Comparison of ENCODE assay signal across 8 mouse cellular contexts in genomic region chr4:43579256-43579655, GRCm38 (mm10). TPM values are rescaled to one million over a fixed set of nuclear protein-coding genes. Genes with fewer than 3 reads are reported as not detected.
DNase-seq lines count a peak whose midpoint lies in the region; ATAC-seq and TF ChIP-seq lines count a peak whose summit lies in the region.

No protein-coding gene starts in this region.

- no peak for TF ChIP-seq POLR2A in ES-Bruce4 (IDR thresholded peaks at IDR 0.05; ENCODE audit: insufficient read depth, low read length)

- 3% methylated on average over 10 of the region's 10 CpGs for WGBS in heart, embryonic 12.5 days
- 6% methylated on average over 10 of the region's 10 CpGs for WGBS in forebrain, embryonic 14.5 days
- WGBS in liver, embryonic 14.5 days (ENCODE audit: insufficient replicate concordance) = 6% methylated on average over 10 of the region's 10 CpGs

- H3K4me3 ChIP-seq in heart, embryonic 12.5 days = peak overlapping the region; percentile 95
- H3K4me3 ChIP-seq in ES-Bruce4 (ENCODE audit: low read depth, low read length) = peak overlapping the region; percentile 91
- H3K4me3 ChIP-seq in forebrain, embryonic 14.5 days (ENCODE audit: low read depth, low read length) = peak overlapping the region; percentile 89
- peak overlapping the region; percentile 83 for H3K4me3 ChIP-seq in liver, embryonic 14.5 days (ENCODE audit: insufficient read depth in 1 of 2, low read depth in 2 of 2, low read length in 2 of 2)

- peaks cover 50% of the 10 kb centered on the region for H3K36me3 ChIP-seq in heart, embryonic 12.5 days
- peaks cover 7% of the 10 kb centered on the region for H3K36me3 ChIP-seq in ES-Bruce4 (ENCODE audit: control insufficient read depth, insufficient read depth, low read length, poor library complexity, severe bottlenecking)
- peaks cover 40% of the 10 kb centered on the region for H3K36me3 ChIP-seq in forebrain, embryonic 14.5 days (ENCODE audit: control insufficient read depth, insufficient read depth, low read length)
- H3K36me3 ChIP-seq in liver, embryonic 14.5 days (replicated peaks; ENCODE audit: control insufficient read depth, insufficient read depth, low read depth) = peaks cover 27% of the 10 kb centered on the region

- H3K9ac ChIP-seq in heart, embryonic 12.5 days = peak overlapping the region; percentile 92
- peak overlapping the region; percentile 75 for H3K9ac ChIP-seq in ES-Bruce4 (ENCODE audit: low read depth, poor library complexity, severe bottlenecking)
- H3K9ac ChIP-seq in forebrain, embryonic 14.5 days (ENCODE audit: low read length) = peak overlapping the region; percentile 87
- peak overlapping the region; percentile 90 for H3K9ac ChIP-seq in liver, embryonic 14.5 days (replicated peaks)

- no peak for ATAC-seq in heart, embryonic 12.5 days (ENCODE audit: insufficient number of reproducible peaks, low FRiP score)
- no peak for ATAC-seq in forebrain, embryonic 14.5 days
- no peak for ATAC-seq in liver, embryonic 14.5 days (ENCODE audit: insufficient read depth)

- peak overlapping the region; percentile 99 for H3K4me2 ChIP-seq in heart, embryonic 12.5 days
- H3K4me2 ChIP-seq in forebrain, embryonic 14.5 days (ENCODE audit: low read length) = peak overlapping the region; percentile 98
- peak overlapping the region; percentile 92 for H3K4me2 ChIP-seq in liver, embryonic 14.5 days (ENCODE audit: low read depth)

- H3K27me3 ChIP-seq in heart, embryonic 12.5 days (replicated peaks) = no peaks in the 10 kb centered on the region
- no peaks in the 10 kb centered on the region for H3K27me3 ChIP-seq in ES-Bruce4 (ENCODE audit: control insufficient read depth, insufficient read depth, low read length, poor library complexity, severe bottlenecking)
- H3K27me3 ChIP-seq in forebrain, embryonic 14.5 days (replicated peaks; ENCODE audit: control insufficient read depth, insufficient read depth, low read length) = no peaks in the 10 kb centered on the region
- no peaks in the 10 kb centered on the region for H3K27me3 ChIP-seq in liver, embryonic 14.5 days (ENCODE audit: control insufficient read depth, insufficient read depth, low read length)

- peak overlapping the region; percentile 91; the same call in 1 of the 2 replicates for H3K27ac ChIP-seq in heart, embryonic 12.5 days (ENCODE audit: poor library complexity, severe bottlenecking)
- no peak overlapping the region for H3K27ac ChIP-seq in ES-Bruce4 (ENCODE audit: insufficient read depth, low read length)
- H3K27ac ChIP-seq in forebrain, embryonic 14.5 days (ENCODE audit: low read depth, low read length) = peak overlapping the region; percentile 62
- H3K27ac ChIP-seq in liver, embryonic 14.5 days = peak overlapping the region; percentile 88

- TF ChIP-seq EP300 in ES-Bruce4 (IDR thresholded peaks at IDR 0.05; ENCODE audit: insufficient read depth, low read depth, low read length) = no peak
- TF ChIP-seq EP300 in liver, embryonic 14.5 days (IDR thresholded peaks at IDR 0.05; ENCODE audit: low read depth) = no peak

- H3K9me3 ChIP-seq in heart, embryonic 12.5 days (replicated peaks) = no peaks in the 10 kb centered on the region
- no peaks in the 10 kb centered on the region for H3K9me3 ChIP-seq in ES-Bruce4 (replicated peaks; ENCODE audit: control insufficient read depth, insufficient read depth, low read length, poor library complexity, severe bottlenecking)
- no peaks in the 10 kb centered on the region for H3K9me3 ChIP-seq in forebrain, embryonic 14.5 days (replicated peaks; ENCODE audit: control insufficient read depth, low read length)
- H3K9me3 ChIP-seq in liver, embryonic 14.5 days (ENCODE audit: control insufficient read depth, low read length) = no peaks in the 10 kb centered on the region

- H3K4me1 ChIP-seq in heart, embryonic 12.5 days (replicated peaks) = peaks cover 41% of the 10 kb centered on the region
- peaks cover 3% of the 10 kb centered on the region for H3K4me1 ChIP-seq in ES-Bruce4 (ENCODE audit: control insufficient read depth, insufficient read depth, low read length)
- H3K4me1 ChIP-seq in forebrain, embryonic 14.5 days (ENCODE audit: control insufficient read depth, insufficient read depth, low read length) = peaks cover 37% of the 10 kb centered on the region
- H3K4me1 ChIP-seq in liver, embryonic 14.5 days (replicated peaks; ENCODE audit: control insufficient read depth in 2 of 2, insufficient read depth in 2 of 2, low read length in 1 of 2) = peaks cover 11 to 20% of the 10 kb centered on the region in 2 experiments

- no peak for DNase-seq in heart, postnatal 4 days
- DNase-seq in forebrain, embryonic 14.5 days (ENCODE audit: low spot score) = no peak
- DNase-seq in liver, embryonic 14.5 days (ENCODE audit: low read depth in 3 of 3, low spot score in 3 of 3) = no peak
- no peak for DNase-seq in adrenal gland, postnatal 10 days
- DNase-seq in testis, postnatal 14 days (ENCODE audit: low spot score) = no peak
- no peak for DNase-seq in lung, postnatal 4 days

- no peak for TF ChIP-seq CTCF in ES-Bruce4 (IDR thresholded peaks at IDR 0.05; ENCODE audit: low read depth, low read length)
- TF ChIP-seq CTCF in liver, embryonic 14.5 days (IDR thresholded peaks at IDR 0.05; ENCODE audit: low read depth) = no peak

RNA-seq across cellular contexts. Expression of gene Gba2, which starts 0.6 kb away (rescaled TPM):
- 25.5 and 25.8 TPM in 2 replicates for polyA plus RNA-seq in heart, embryonic 12.5 days (2016; fragmentation: Nextera tagmentation; extraction: Ambion mirVana)
- 10 to 100 TPM; 17.7 to 17.8 TPM for total RNA-seq in heart, postnatal 4 days (2021)
- 6.6 and 8.9 TPM in 2 replicates for polyA plus RNA-seq in ES-Bruce4 (2011; ENCODE audit: insufficient read depth, insufficient read length, low read depth, missing spikeins)
- 39.2 and 42.3 TPM in 2 replicates for polyA plus RNA-seq in forebrain, embryonic 14.5 days (2014; fragmentation: Nextera tagmentation; extraction: Ambion mirVana)
- 12.5 and 12.7 TPM in 2 replicates for polyA plus RNA-seq in liver, embryonic 14.5 days (2012; rRNA removed)
- 10.5 and 11.9 TPM in 2 replicates for polyA plus RNA-seq in liver, embryonic 14.5 days (2014; fragmentation: Nextera tagmentation; extraction: Ambion mirVana)
- total RNA-seq in adrenal gland, postnatal 10 days (2021) = 10 to 100 TPM; 10.5 to 15.4 TPM

RNA-seq across cellular contexts. Expression of gene Rgp1, which starts 0.7 kb away (rescaled TPM):
- 20.4 and 26.4 TPM in 2 replicates for polyA plus RNA-seq in heart, embryonic 12.5 days (2016; fragmentation: Nextera tagmentation; extraction: Ambion mirVana)
- 10 to 100 TPM; 38.6 to 39.1 TPM for total RNA-seq in heart, postnatal 4 days (2021)
- polyA plus RNA-seq in ES-Bruce4 (2011; ENCODE audit: insufficient read depth, insufficient read length, low read depth, missing spikeins) = 27.9 and 30.9 TPM in 2 replicates
- polyA plus RNA-seq in forebrain, embryonic 14.5 days (2014; fragmentation: Nextera tagmentation; extraction: Ambion mirVana) = 10.4 and 22.2 TPM in 2 replicates
- 13.4 and 15.1 TPM in 2 replicates for polyA plus RNA-seq in liver, embryonic 14.5 days (2012; rRNA removed)
- 11.0 and 11.4 TPM in 2 replicates for polyA plus RNA-seq in liver, embryonic 14.5 days (2014; fragmentation: Nextera tagmentation; extraction: Ambion mirVana)
- total RNA-seq in adrenal gland, postnatal 10 days (2021) = 10 to 100 TPM; 41.7 to 54.1 TPM

RNA-seq across cellular contexts. Expression of gene Msmp, which starts 5.0 kb away (rescaled TPM):
- 0.50 and 1.3 TPM in 2 replicates for polyA plus RNA-seq in heart, embryonic 12.5 days (2016; fragmentation: Nextera tagmentation; extraction: Ambion mirVana)
- under 1 TPM in 1 of 2 experiments, not detected in 1; 0.52 TPM for total RNA-seq in heart, postnatal 4 days (2021)
- not detected in 2 replicates for polyA plus RNA-seq in ES-Bruce4 (2011; ENCODE audit: insufficient read depth, insufficient read length, low read depth, missing spikeins)
- polyA plus RNA-seq in forebrain, embryonic 14.5 days (2014; fragmentation: Nextera tagmentation; extraction: Ambion mirVana) = 0.37 TPM in 1 of 2 replicates, not detected in the other
- not detected in 2 replicates for polyA plus RNA-seq in liver, embryonic 14.5 days (2012; rRNA removed)
- polyA plus RNA-seq in liver, embryonic 14.5 days (2014; fragmentation: Nextera tagmentation; extraction: Ambion mirVana) = not detected in 2 replicates
- 1 to 10 TPM; 1.8 to 1.9 TPM for total RNA-seq in adrenal gland, postnatal 10 days (2021)

RNA-seq across cellular contexts. Expression of gene Tln1, which starts 16.8 kb away (rescaled TPM):
- polyA plus RNA-seq in heart, embryonic 12.5 days (2016; fragmentation: Nextera tagmentation; extraction: Ambion mirVana) = 117 and 124 TPM in 2 replicates
- 100 to 1,000 TPM; 184 to 187 TPM for total RNA-seq in heart, postnatal 4 days (2021)
- 92.5 and 97.2 TPM in 2 replicates for polyA plus RNA-seq in ES-Bruce4 (2011; ENCODE audit: insufficient read depth, insufficient read length, low read depth, missing spikeins)
- 50.1 and 50.4 TPM in 2 replicates for polyA plus RNA-seq in forebrain, embryonic 14.5 days (2014; fragmentation: Nextera tagmentation; extraction: Ambion mirVana)
- 26.4 and 30.1 TPM in 2 replicates for polyA plus RNA-seq in liver, embryonic 14.5 days (2012; rRNA removed)
- polyA plus RNA-seq in liver, embryonic 14.5 days (2014; fragmentation: Nextera tagmentation; extraction: Ambion mirVana) = 39.3 and 39.7 TPM in 2 replicates
- total RNA-seq in adrenal gland, postnatal 10 days (2021) = 100 to 1,000 TPM; 171 to 192 TPM

RNA-seq across cellular contexts. Expression of gene Creb3, which starts 17.1 kb away (rescaled TPM):
- 57.2 and 61.2 TPM in 2 replicates for polyA plus RNA-seq in heart, embryonic 12.5 days (2016; fragmentation: Nextera tagmentation; extraction: Ambion mirVana)
- total RNA-seq in heart, postnatal 4 days (2021) = 10 to 100 TPM; 53.2 to 53.4 TPM
- polyA plus RNA-seq in ES-Bruce4 (2011; ENCODE audit: insufficient read depth, insufficient read length, low read depth, missing spikeins) = 24.0 and 24.4 TPM in 2 replicates
- 88.3 and 88.4 TPM in 2 replicates for polyA plus RNA-seq in forebrain, embryonic 14.5 days (2014; fragmentation: Nextera tagmentation; extraction: Ambion mirVana)
- polyA plus RNA-seq in liver, embryonic 14.5 days (2012; rRNA removed) = 9.6 and 10.9 TPM in 2 replicates
- polyA plus RNA-seq in liver, embryonic 14.5 days (2014; fragmentation: Nextera tagmentation; extraction: Ambion mirVana) = 21.2 and 21.7 TPM in 2 replicates
- 100 to 1,000 TPM in 1 of 2 experiments, 10 to 100 TPM in 1; 90.4 to 108 TPM for total RNA-seq in adrenal gland, postnatal 10 days (2021)
